Mouse (Mus musculus) limb, embryonic 11.5 days (tissue): ENCODE measurements at regions not wholly inside any gene's neighbourhood (a gene's known extent, or its start where the extent isn't known, plus 50 kb on each side); places are given as distances from the start of the nearest gene placed in this dataset.

Experiments used
- ATAC-seq: fragments of 200-750 bp; cut with Nextera tagmentation; 2 replicates; pipeline ENCODE4 v1.8.0; 2017; ENCODE audit warnings: low read depth; ENCODE audit not compliant: insufficient number of reproducible peaks, low FRiP score, low TSS enrichment
- DNase-seq: peaks from one replicate; pipeline ENCODE4 v3.0.0-alpha.2; 2015; ENCODE audit warnings: low spot score
- H3K27ac ChIP-seq: fragments of 300-500 bp; sonication (generic); replicated peaks from 2 replicates; pipeline ENCODE4 v1.5.1; 2014; ENCODE audit warnings: low read depth, mild to moderate bottlenecking, low read length
- H3K27me3 ChIP-seq: fragments of 300-500 bp; sonication (generic); 2 replicates; pipeline ENCODE4 v1.6.1; 2014; ENCODE audit warnings: mild to moderate bottlenecking, low read length, mixed read lengths; ENCODE audit not compliant: control insufficient read depth, insufficient read depth
- H3K36me3 ChIP-seq: fragments of 300-500 bp; sonication (generic); 2 replicates; pipeline ENCODE4 v1.6.1; 2014; ENCODE audit warnings: mild to moderate bottlenecking, low read length, moderate library complexity, mixed read lengths; ENCODE audit not compliant: control insufficient read depth, insufficient read depth
- H3K4me1 ChIP-seq: fragments of 300-500 bp; sonication (generic); 2 replicates; pipeline ENCODE4 v1.6.1; 2014; ENCODE audit warnings: low read length, mixed read lengths; ENCODE audit not compliant: control insufficient read depth, insufficient read depth
- H3K4me2 ChIP-seq: fragments of 300-500 bp; sonication (generic); 2 replicates; pipeline ENCODE4 v1.6.1; 2014; ENCODE audit warnings: low read depth, mild to moderate bottlenecking, moderate library complexity; ENCODE audit not compliant: severe bottlenecking
- H3K4me3 ChIP-seq: fragments of 300-500 bp; sonication (generic); 2 replicates; pipeline ENCODE4 v1.5.1; 2014; ENCODE audit warnings: low read depth, low read length
- H3K9ac ChIP-seq: fragments of 300-500 bp; sonication (generic); 2 replicates; pipeline ENCODE4 v1.6.1; 2014; ENCODE audit warnings: mild to moderate bottlenecking, low read length
- H3K9me3 ChIP-seq: fragments of 300-500 bp; sonication (generic); 2 replicates; pipeline ENCODE4 v1.6.1; 2016; ENCODE audit warnings: low read length; ENCODE audit not compliant: control insufficient read depth
- WGBS: fragments of 180-500 bp; shearing (Covaris S2); extraction: QIAGEN DNeasy Blood & Tissue Kit; methylation state at CpG from one replicate; pipeline ENCODE4 v1.1.7; 2014; 5-methylcytosine and 5-hydroxymethylcytosine counted together

GRCm38 (mm10) chr14:13212658-13213057 is 71.9 kb upstream of the Synpr start:
- no peak for DNase-seq
- no peak overlapping the region for H3K4me3 ChIP-seq
- no peaks in the 10 kb centered on the region for H3K9me3 ChIP-seq
- ATAC-seq: no peak
- no peak overlapping the region for H3K4me2 ChIP-seq
- 74% methylated on average over 1 of the region's 1 CpGs for WGBS
- no peaks in the 10 kb centered on the region for H3K4me1 ChIP-seq
- H3K27me3 ChIP-seq: no peaks in the 10 kb centered on the region
- H3K9ac ChIP-seq: no peak overlapping the region
- no peaks in the 10 kb centered on the region for H3K36me3 ChIP-seq
- H3K27ac ChIP-seq: no peak overlapping the region
